Mouse (Mus musculus) thymus, adult 2 months (tissue): Measurements from ENCODE around the gene Fgfr2. TPM values are rescaled to one million over a fixed set of nuclear protein-coding genes. Genes with fewer than 3 reads are reported as not detected.

ENCODE experiments used
- DNase-seq: peaks from one replicate; pipeline ENCODE4 v3.0.0; 2021
- H3K27ac ChIP-seq: fragments of 200-500 bp; 2 replicates; pipeline ENCODE4 v1.5.1; 2012; ENCODE audit warnings: low read length, control low read depth; ENCODE audit not compliant: control insufficient read depth, insufficient read depth
- H3K27me3 ChIP-seq: fragments of 200-500 bp; 2 replicates; pipeline ENCODE4 v1.6.1; 2012; ENCODE audit warnings: mild to moderate bottlenecking, low read length, moderate library complexity, mixed read lengths; ENCODE audit not compliant: control insufficient read depth, insufficient read depth
- H3K36me3 ChIP-seq: fragments of 200-500 bp; 2 replicates; pipeline ENCODE4 v1.6.1; 2012; ENCODE audit warnings: mild to moderate bottlenecking, low read length, moderate library complexity; ENCODE audit not compliant: control insufficient read depth, insufficient read depth
- H3K4me1 ChIP-seq: fragments of 200-500 bp; replicated peaks from 2 replicates; pipeline ENCODE4 v1.6.1; 2012; ENCODE audit warnings: low read length; ENCODE audit not compliant: control insufficient read depth, insufficient read depth
- H3K4me3 ChIP-seq: fragments of 200-500 bp; 2 replicates; pipeline ENCODE4 v1.5.1; 2012; ENCODE audit warnings: mild to moderate bottlenecking, low read length, control low read depth, moderate library complexity; ENCODE audit not compliant: control insufficient read depth, insufficient read depth
- CTCF ChIP-seq: fragments of 200-500 bp; IDR thresholded peaks from 2 replicates; pipeline ENCODE4 v1.5.1; 2012; ENCODE audit warnings: mild to moderate bottlenecking, control low read depth, low read length, moderate library complexity, borderline replicate concordance; ENCODE audit not compliant: control insufficient read depth, poor library complexity, insufficient read depth; ENCODE audit errors: extremely low read depth
- POLR2A ChIP-seq: fragments of 200-500 bp; IDR thresholded peaks from 2 replicates; pipeline ENCODE4 v1.6.1; 2012; ENCODE audit warnings: mild to moderate bottlenecking, low read length, control low read depth, moderate library complexity; ENCODE audit not compliant: control insufficient read depth, poor library complexity, insufficient read depth; ENCODE audit errors: extremely low read depth
- WGBS: fragments of 180-500 bp; shearing (Covaris S2); methylation state at CpG from one replicate; pipeline ENCODE4 v1.1.7; 2018; 5-methylcytosine and 5-hydroxymethylcytosine counted together
- polyA plus RNA-seq: library from polyadenylated mRNA; depleted of rRNA; stranded (reverse); fragments of >200 nt; gene quantifications from 2 replicates; pipeline ENCODE4 v1.2.3, GENCODE M21; 2012

Gene Fgfr2
- polyA plus RNA-seq, 1 experiment, result 12.1 TPM

GRCm38 (mm10) chr7:131812116-131812515, 1311.0 kb downstream of the Fgfr2 start:
- no peak for DNase-seq
- TF ChIP-seq CTCF, result no peak
- TF ChIP-seq POLR2A, result no peak
- Histone ChIP-seq H3K4me1 (no peaks in the 10 kb centered on the region), H3K27ac (no peak overlapping the region), H3K27me3 (no peaks in the 10 kb centered on the region), H3K36me3 (no peaks in the 10 kb centered on the region), H3K4me3 (no peak overlapping the region)
- WGBS, result 86% methylated on average over 6 of the region's 6 CpGs

- Histone ChIP-seq H3K27ac (no peak overlapping the region), H3K4me1 (no peaks in the 10 kb centered on the region), H3K27me3 (no peaks in the 10 kb centered on the region), H3K36me3 (no peaks in the 10 kb centered on the region), H3K4me3 (no peak overlapping the region)
- 83% methylated on average over 4 of the region's 4 CpGs for WGBS
- no peak for DNase-seq
- TF ChIP-seq POLR2A (no peak), CTCF (no peak)
Measured at GRCm38 (mm10) chr7:131810916-131811315, 1312.2 kb downstream of the Fgfr2 start.

- 69% methylated on average over 5 of the region's 5 CpGs for WGBS
- DNase-seq, result no peak
Measured at GRCm38 (mm10) chr7:131809584-131810181, 1313.5 kb downstream of the Fgfr2 start.

GRCm38 (mm10) chr7:131807257-131807656, 1315.9 kb downstream of the Fgfr2 start:
- no peaks in the 10 kb centered on the region for H3K4me1 ChIP-seq
- H3K4me3 ChIP-seq, result no peak overlapping the region
- no peaks in the 10 kb centered on the region for H3K36me3 ChIP-seq
- H3K27ac ChIP-seq, result no peak overlapping the region
- TF ChIP-seq CTCF, result no peak
- no peak for TF ChIP-seq POLR2A
- WGBS, result 51% methylated on average over 2 of the region's 2 CpGs
- DNase-seq, result no peak
- H3K27me3 ChIP-seq, result no peaks in the 10 kb centered on the region

More at GRCm38 (mm10) chr7:131809584-131810181, 1313.5 kb downstream of the Fgfr2 start:
- H3K36me3 ChIP-seq, result no peaks in the 10 kb centered on the region
- H3K4me3 ChIP-seq, result no peak overlapping the region
- no peaks in the 10 kb centered on the region for H3K27me3 ChIP-seq
- H3K4me1 ChIP-seq, result no peaks in the 10 kb centered on the region
- TF ChIP-seq POLR2A (no peak), CTCF (no peak)
- no peak overlapping the region for H3K27ac ChIP-seq

GRCm38 (mm10) chr7:131805525-131806202, 1317.5 kb downstream of the Fgfr2 start:
- Histone ChIP-seq H3K4me1 (no peaks in the 10 kb centered on the region), H3K27ac (no peak overlapping the region), H3K27me3 (no peaks in the 10 kb centered on the region), H3K4me3 (no peak overlapping the region), H3K36me3 (no peaks in the 10 kb centered on the region)
- no peak for DNase-seq
- TF ChIP-seq CTCF, result no peak
- no peak for TF ChIP-seq POLR2A
- WGBS, result 86% methylated on average over 9 of the region's 9 CpGs

- Histone ChIP-seq H3K27me3 (no peaks in the 10 kb centered on the region), H3K36me3 (no peaks in the 10 kb centered on the region), H3K27ac (no peak overlapping the region), H3K4me1 (no peaks in the 10 kb centered on the region), H3K4me3 (no peak overlapping the region)
- TF ChIP-seq CTCF (no peak), POLR2A (no peak)
- WGBS, result 35% methylated on average over 6 of the region's 6 CpGs
- DNase-seq, result peak; percentile 18
Measured at GRCm38 (mm10) chr7:131800416-131801045, 1322.6 kb downstream of the Fgfr2 start.

GRCm38 (mm10) chr7:131797161-131797560, 1326.0 kb downstream of the Fgfr2 start:
- Histone ChIP-seq H3K4me1 (no peaks in the 10 kb centered on the region), H3K36me3 (no peaks in the 10 kb centered on the region), H3K27ac (no peak overlapping the region), H3K27me3 (no peaks in the 10 kb centered on the region), H3K4me3 (no peak overlapping the region)
- no peak for TF ChIP-seq POLR2A
- TF ChIP-seq CTCF, result no peak
- DNase-seq, result no peak
- WGBS, result 84% methylated on average over 6 of the region's 6 CpGs
